Mouse (Mus musculus) CH12.LX (cell line): Measurements from ENCODE around the gene Fgfr2.

Experiments used
- CTCF ChIP-seq, 2 experiments: IDR thresholded peaks in 1 of 2; conservative IDR thresholded peaks in 1 of 2; 2 replicates each; pipeline ENCODE4 v1.5.1; 2011 to 2012; ENCODE audit warnings: low read depth in 2 of 2, low read length in 2 of 2, improper control_type of control experiment in 1 of 2, inconsistent platforms in 1 of 2, mild to moderate bottlenecking in 1 of 2, moderate library complexity in 1 of 2
- EP300 ChIP-seq: IDR thresholded peaks from 2 replicates; pipeline ENCODE4 v1.6.1; 2011; ENCODE audit warnings: low read length, improper control_type of control experiment
- MXI1 ChIP-seq: IDR thresholded peaks from 2 replicates; pipeline ENCODE4 v1.6.1; 2011; ENCODE audit warnings: mild to moderate bottlenecking, low read depth, low read length, improper control_type of control experiment
- POLR2A ChIP-seq: IDR thresholded peaks from 2 replicates; pipeline ENCODE4 v1.6.1; 2011; ENCODE audit warnings: low read depth, mild to moderate bottlenecking, improper control_type of control experiment, low read length
- USF1 ChIP-seq: IDR thresholded peaks from 2 replicates; pipeline ENCODE4 v1.6.1; 2014; ENCODE audit warnings: low read depth, mild to moderate bottlenecking, inconsistent platforms, low read length, improper control_type of control experiment
- USF2 ChIP-seq: conservative IDR thresholded peaks from 2 replicates; pipeline ENCODE4 v1.6.1; 2011; ENCODE audit warnings: low read depth, low read length, improper control_type of control experiment

GRCm38 (mm10) chr7:130165408-130165807 is 2957.7 kb downstream of the Fgfr2 start:
- TF ChIP-seq USF2 = no peak
- no peak for TF ChIP-seq POLR2A
- TF ChIP-seq EP300 = no peak
- no peak for TF ChIP-seq CTCF (conservative IDR thresholded peaks at IDR 0.05 in 1 of 2, IDR thresholded peaks at IDR 0.05 in 1 of 2; ENCODE audit: low read depth in 2 of 2, low read length in 2 of 2)
- no peak for TF ChIP-seq MXI1
- TF ChIP-seq USF1 = no peak
